Mouse (Mus musculus): ENCODE data around the gene Ralgps1.

DNA sequence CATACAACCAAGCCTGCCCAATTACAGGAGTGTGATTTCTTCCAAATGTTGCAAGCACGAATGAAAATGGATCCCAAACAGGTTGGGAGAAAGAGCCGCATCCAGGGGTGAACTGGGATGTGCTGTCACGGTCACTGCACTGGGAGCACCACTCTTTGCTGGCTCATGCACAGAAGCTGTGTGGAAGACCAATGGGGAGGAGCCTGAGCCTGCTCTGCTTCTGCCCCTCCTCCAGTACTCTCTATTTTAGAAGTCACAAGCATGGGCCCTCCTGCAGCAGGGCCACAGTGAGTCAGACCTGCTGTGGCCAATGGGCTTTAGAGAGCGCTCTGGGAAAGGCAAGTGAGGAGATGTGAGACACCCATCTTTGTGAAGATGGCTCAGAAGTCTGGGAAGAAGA lies 25.3 kb downstream of the Ralgps1 start:
- TF ChIP-seq CTCF (IDR thresholded peaks at IDR 0.05; ENCODE audit: borderline replicate concordance, control insufficient read depth, extremely low read depth, insufficient read depth, low read length, poor library complexity) (no peak), POLR2A (IDR thresholded peaks at IDR 0.05; ENCODE audit: control insufficient read depth, extremely low read depth, insufficient read depth, low read length, poor library complexity) (no peak)

Data from thymus, adult 2 months (tissue).